Mouse (Mus musculus): ENCODE measurements around the gene Slc16a2.

Slc16a2 gene

GRCm38 (mm10) chrX:103821832-103822196 is at the start of gene Slc16a2:
Gene Slc16a2, minus strand, starts transcription at chrX:103821983.
- peak; percentile 23 to 24 for DNase-seq (ENCODE audit: low spot score in 2 of 2)

- DNase-seq (ENCODE audit: low spot score in 2 of 2): no peak
Observed at GRCm38 (mm10) chrX:103863502-103863901, 41.7 kb upstream of the Slc16a2 start.

DNA sequence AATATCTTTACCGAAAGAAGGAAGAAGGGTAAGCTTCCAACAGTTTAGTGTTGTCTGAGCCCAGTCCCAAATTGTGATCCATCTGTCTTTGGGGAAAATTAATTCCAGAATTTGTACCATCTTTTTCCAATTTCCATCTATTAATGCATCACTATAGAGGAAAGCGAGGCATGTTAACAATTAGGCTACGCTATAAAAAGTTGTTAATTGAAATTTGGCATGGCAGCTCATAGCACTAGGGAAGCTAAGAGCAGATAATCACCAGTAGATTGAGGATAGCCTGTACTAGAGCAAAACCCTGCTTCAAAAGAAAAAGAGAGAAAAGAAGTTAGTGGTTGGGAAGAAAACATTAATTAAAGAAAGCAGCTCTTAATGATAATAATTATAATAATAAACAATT is 41.1 kb upstream of the Slc16a2 start:
- DNase-seq (ENCODE audit: low spot score in 2 of 2): no peak

DNA sequence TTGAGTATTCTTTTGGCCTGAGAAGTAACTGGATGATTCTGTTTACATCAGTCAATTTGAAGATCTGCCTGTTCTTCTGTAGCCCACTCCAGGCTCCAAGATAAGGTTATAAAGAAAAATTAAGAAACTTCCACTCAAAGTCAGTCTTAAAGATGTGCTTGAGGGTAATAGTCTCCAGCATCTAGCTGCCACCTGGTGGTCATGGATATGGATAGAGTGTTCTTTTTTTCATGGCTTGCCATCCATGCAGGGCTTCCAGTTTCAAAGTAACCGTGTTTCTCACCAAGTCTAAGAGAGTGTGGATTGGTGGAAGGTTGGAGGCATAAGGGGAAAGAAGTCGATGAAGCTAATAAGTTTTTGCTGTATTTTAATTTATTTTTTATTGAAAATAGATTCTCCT is 23.5 kb upstream of the Slc16a2 start:
- DNase-seq (ENCODE audit: low spot score in 2 of 2): peak in 1 of 2 experiments; percentile 4

DNA sequence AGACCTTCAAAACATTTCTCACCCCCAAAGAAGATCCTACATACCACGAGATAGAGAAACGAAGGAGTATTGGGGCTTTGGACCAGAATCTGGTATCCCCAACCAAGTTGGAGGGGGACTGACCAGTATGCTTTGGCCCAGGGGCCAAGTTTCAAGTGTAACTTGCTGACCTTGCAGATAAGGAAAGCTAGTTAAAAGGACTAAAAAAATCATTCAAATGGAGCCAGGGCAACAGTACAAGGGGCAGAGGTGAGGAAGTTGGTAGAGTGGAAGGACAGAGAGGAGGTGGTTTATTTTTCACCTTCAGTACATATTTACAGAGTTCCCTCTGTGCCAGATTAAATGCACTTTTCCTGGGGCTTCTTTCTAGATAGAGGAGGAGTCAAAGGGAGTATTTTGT is 7.1 kb upstream of the Slc16a2 start:
- no peak for DNase-seq (ENCODE audit: low spot score in 2 of 2)

DNA sequence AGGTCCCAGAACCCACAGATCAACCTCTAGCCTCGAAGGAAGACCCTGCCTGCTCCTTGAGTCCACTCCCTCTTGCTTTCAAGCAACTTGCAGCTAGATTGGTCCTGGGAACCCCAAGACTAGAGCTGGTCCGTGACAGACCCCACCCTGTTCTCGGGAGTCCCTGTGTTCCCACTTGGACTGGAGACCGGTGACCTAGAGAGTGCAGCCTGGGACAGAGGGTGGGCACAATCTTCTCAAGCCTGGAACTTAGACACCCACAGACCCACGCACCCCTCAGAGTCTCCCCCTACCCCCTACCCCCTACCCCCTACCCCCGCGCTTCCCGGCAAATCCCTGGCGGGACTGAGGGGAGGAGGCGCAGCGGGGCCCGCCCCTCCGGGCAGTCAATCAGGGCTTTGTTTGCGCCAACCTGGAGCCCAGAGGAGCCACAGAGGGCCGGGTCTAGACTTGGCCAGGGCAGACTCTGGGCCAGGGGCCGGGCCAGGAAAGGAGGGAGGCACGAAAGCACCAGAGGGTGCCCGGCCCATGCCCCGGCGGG is 558 bp upstream of the Slc16a2 start:
- DNase-seq (ENCODE audit: low spot score in 2 of 2): no peak

DNA sequence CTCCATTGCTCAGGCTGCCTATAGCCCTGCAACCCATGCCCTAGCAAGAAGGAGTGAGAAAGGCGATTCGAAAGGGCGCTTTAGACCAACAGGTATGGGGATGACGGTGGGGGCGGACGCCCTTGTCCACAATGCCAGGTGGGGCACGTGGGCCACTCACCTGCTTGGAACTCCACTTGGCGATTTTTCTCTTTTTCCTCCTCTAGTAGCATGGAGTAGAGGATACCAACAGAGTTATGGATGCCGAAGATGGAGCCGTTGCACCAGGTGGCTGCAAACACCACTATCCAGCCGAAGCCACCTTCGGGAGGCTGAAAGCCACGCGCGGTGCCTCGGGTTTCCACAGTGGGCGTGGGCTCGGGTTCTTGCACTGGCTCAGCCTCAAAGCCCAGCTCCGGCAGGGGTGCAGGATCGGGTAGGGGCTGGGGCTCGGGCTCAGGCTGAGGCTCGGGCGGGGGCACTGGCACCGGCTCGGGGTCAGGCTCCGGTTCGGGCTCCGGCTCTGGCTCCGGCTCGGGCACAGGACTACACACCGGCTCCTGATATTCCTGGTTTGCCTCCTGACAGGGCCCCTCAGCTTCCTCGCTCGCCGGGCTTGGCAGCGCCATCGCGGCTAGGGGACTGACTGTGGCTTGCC is 470 bp downstream of the Slc16a2 start:
- DNase-seq (ENCODE audit: low spot score in 2 of 2): no peak

- no peak for DNase-seq (ENCODE audit: low spot score in 2 of 2)
Observed at GRCm38 (mm10) chrX:103820307-103821194, 1.2 kb downstream of the Slc16a2 start.

DNA sequence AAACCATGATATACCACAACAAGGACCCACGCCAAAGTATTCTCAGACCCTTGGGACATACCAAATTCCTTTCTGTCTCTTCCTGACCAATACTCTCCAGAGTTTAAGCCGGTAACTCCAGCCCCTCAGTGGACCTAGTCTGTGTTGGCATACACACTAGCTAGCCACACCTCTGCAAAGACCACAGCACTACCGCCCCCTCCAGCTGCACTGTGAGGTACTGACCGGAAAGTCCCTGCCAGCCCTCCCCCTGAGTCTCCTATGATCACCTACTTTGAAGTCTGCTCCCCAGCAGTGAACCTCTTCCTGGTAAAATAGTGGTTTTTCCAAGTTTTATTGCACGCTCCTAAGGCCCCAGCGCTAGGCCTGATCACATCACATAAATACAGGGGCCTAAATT is 2.5 kb downstream of the Slc16a2 start:
- DNase-seq (ENCODE audit: low spot score in 2 of 2): no peak

- DNase-seq (ENCODE audit: low spot score in 2 of 2): no peak
Observed at GRCm38 (mm10) chrX:103812690-103813089, 9.1 kb downstream of the Slc16a2 start.

DNA sequence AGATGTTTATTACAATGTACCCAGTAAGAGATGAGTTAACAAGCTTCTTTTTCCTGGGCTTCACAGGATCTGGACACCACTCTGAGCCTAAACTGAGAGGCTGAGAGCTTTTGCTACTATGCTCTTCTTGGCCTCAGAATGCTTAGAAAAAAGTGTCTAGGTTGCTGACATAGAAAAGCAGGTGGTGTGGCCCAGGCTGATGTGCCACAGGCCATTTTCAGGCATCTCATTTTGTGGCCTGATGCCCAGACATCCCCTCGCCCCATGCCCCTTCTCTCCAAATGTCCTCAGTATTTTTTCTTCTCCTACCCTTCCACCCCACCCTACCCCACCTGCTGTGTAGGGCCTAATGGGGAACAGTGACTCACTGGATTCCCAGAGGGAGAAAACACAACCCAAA is 11.3 kb downstream of the Slc16a2 start:
- DNase-seq (ENCODE audit: low spot score in 2 of 2): no peak

DNA sequence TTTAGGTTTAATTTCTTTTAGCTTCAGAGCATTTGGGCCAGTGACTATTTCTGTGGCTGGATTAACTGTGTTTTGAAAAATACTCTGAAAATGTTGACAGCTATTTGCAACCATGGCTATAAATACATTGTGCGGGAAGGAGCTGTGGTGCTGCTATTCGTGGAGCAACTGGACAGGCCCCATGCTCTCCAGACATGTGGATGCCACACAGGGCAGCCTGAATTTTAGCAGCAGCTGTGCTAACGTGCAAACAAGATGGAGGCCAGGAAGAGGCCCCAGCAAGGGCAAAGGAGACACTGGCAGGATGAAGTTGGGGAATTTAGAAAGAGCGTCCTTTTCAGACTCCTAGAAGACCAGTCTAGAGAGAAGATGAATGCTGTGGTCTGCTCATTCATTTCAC is 15.4 kb downstream of the Slc16a2 start:
- no peak for DNase-seq (ENCODE audit: low spot score in 2 of 2)

DNA sequence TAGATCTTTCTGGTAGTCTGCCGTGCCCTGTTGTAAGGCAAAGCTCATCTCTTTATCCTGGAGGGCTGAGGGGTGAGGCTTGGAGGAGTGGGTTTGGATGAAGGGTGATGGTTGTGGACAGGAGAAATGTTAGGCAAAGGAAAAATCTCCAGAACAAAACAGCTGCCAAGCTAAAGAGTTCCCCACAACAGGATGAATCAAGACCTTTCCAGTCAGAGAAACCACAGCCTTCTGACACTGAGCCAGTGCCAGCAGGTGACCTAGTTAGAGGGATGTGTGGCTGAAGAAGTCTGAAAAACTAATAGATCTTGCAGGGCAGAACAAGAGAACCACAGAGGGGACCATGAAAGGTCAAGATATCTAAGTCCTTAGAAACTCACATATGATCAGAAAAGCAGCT is 24.8 kb downstream of the Slc16a2 start:
- DNase-seq (ENCODE audit: low spot score in 2 of 2): no peak

DNA sequence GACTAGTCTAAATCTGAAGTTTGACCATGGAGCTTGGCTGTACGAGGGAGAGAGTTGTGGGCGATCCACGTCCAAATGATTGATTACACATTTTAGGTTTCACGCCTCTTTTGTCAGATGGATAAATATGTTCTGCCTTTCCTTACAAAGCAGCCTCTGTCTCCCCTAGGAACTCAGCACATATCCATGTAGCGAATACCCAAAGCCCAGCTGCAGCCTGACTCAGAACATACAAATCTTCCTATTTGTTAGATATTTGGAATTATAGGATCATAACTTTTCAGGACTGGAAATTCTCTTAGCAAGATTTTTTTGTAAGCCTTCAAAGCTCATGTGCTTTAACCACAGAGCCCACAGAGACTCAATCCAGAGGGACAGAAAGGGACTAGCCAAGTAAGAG is 26.3 kb downstream of the Slc16a2 start:
- no peak for DNase-seq (ENCODE audit: low spot score in 2 of 2)

DNA sequence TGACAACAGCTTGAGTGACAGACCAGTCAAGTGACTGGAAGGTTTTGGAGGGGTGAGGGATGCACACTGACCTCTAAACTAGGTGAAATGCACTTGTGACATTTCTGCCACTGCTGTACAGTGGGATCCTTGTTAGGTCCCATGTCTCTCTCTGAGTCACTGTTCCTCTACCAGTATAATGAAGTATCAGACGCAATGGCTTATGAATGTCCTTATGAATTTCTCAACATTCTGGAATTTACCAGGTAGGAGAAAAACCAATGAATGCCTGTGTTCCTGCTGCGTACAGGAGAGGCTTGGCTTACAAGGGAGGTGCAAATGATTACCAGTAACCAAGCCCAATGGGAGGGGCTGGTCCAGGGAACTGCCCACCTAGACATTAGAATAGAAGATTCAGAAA is 30.5 kb downstream of the Slc16a2 start:
- no peak for DNase-seq (ENCODE audit: low spot score in 2 of 2)

- no peak for DNase-seq (ENCODE audit: low spot score in 2 of 2)
Observed at GRCm38 (mm10) chrX:103785681-103786080, 36.1 kb downstream of the Slc16a2 start.

DNA sequence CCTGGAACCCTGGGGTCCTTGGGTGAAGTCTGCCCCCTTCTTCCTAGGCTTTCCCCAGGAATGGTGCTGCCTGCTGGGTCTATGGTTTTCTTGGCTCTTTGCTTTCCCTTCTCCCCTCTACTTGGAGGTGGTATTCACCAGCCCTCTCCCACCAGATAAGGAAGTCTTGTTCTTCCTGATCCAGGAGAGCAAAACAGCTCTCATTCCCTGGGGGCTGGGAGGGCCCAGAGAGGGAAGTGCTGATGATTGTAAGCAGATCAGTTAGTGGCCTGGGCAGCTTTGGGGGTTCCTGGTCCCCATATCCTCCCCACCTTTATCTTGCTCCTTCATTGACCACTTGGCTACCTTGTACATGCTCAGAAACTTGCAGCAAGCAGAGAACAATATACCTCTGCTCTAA is 45.4 kb downstream of the Slc16a2 start:
- no peak for DNase-seq (ENCODE audit: low spot score in 2 of 2)

DNA sequence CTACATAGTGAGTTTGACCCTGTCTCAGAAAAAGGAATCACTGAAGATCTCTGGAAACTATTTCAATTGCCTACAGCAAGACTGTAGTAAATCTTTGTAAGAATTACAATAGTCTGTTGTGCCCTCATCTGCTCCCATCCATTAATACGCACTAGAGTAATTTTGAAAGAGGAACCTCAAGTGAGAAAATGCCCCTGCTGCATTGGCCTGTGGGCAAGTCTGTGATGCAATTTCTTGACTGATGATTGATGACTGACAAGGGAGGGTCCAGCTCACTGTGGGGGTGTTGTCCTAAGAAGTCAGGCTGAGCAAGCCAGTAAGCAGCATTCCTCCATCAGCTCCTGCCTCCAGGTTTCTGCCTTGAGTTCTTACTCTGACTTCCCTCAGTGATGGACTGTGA is 75.6 kb downstream of the Slc16a2 start:
- DNase-seq (ENCODE audit: low spot score in 2 of 2): no peak

GRCm38 (mm10) chrX:103744171-103745039 is 77.4 kb downstream of the Slc16a2 start:
- DNase-seq (ENCODE audit: low spot score in 2 of 2): peak; percentile 65

- DNase-seq (ENCODE audit: low spot score in 2 of 2): no peak
Observed at GRCm38 (mm10) chrX:103742057-103742315, 79.8 kb downstream of the Slc16a2 start.

GRCm38 (mm10) chrX:103741215-103742056 is 80.3 kb downstream of the Slc16a2 start:
- DNase-seq (ENCODE audit: low spot score in 2 of 2): no peak
